Mouse (Mus musculus) megakaryocyte, embryonic 14.5 days (primary cell): ENCODE results near the gene Gprc5b. TPM values are rescaled to one million over a fixed set of nuclear protein-coding genes. Genes with fewer than 3 reads are reported as not detected.

Source experiments
- H3K27me3 ChIP-seq: replicated peaks from 2 replicates; pipeline ENCODE3; 2012; ENCODE audit warnings: inconsistent platforms
- H3K36me3 ChIP-seq: replicated peaks from 2 replicates; pipeline ENCODE3; 2012; ENCODE audit warnings: low read length, inconsistent platforms, mixed read lengths
- H3K4me1 ChIP-seq: 2 replicates; pipeline ENCODE4 v1.6.1; 2012; ENCODE audit warnings: inconsistent platforms
- H3K4me3 ChIP-seq: replicated peaks from 2 replicates; pipeline ENCODE3; 2012; ENCODE audit warnings: moderate library complexity, mild to moderate bottlenecking, inconsistent platforms
- H3K9me3 ChIP-seq: 2 replicates; pipeline ENCODE4 v1.6.1; 2012; ENCODE audit warnings: inconsistent platforms
- FLI1 ChIP-seq: IDR thresholded peaks from 2 replicates; pipeline ENCODE4 v1.6.1; 2012; ENCODE audit warnings: low read length, inconsistent platforms, mixed read lengths
- GATA1 ChIP-seq: IDR thresholded peaks from 3 replicates; pipeline ENCODE4 v1.6.1; 2012; ENCODE audit warnings: mixed read lengths, low read length, inconsistent platforms, borderline replicate concordance
- polyA plus RNA-seq: library from polyadenylated mRNA; stranded (reverse); fragments of >175 nt; gene quantifications from 2 replicates; pipeline ENCODE4 v1.2.3, GENCODE M21; 2012; ENCODE audit warnings: low replicate concordance; ENCODE audit not compliant: insufficient read depth

The Gprc5b gene
- polyA plus RNA-seq, 1 experiment: 0.04 TPM

- TF ChIP-seq GATA1: no peak
- TF ChIP-seq FLI1: no peak
- peaks cover 44% of the 10 kb centered on the region for H3K27me3 ChIP-seq
- no peaks in the 10 kb centered on the region for H3K36me3 ChIP-seq
- H3K4me1 ChIP-seq: peaks cover 3% of the 10 kb centered on the region; the same call in 1 of the 2 replicates
- no peak overlapping the region for H3K4me3 ChIP-seq
- H3K9me3 ChIP-seq: 0 out of 2 replicates have a peak, but pooled peaks cover 10% of the 10 kb centered on the region
Observed at GRCm38 (mm10) chr7:119002501-119002900, 7.5 kb upstream of the Gprc5b start.

GRCm38 (mm10) chr7:119001965-119002364 is 7.0 kb upstream of the Gprc5b start:
- H3K9me3 ChIP-seq: 0 out of 2 replicates have a peak, but pooled peaks cover 9% of the 10 kb centered on the region
- peaks cover 3% of the 10 kb centered on the region; the same call in 1 of the 2 replicates for H3K4me1 ChIP-seq
- peaks cover 44% of the 10 kb centered on the region for H3K27me3 ChIP-seq
- H3K4me3 ChIP-seq: no peak overlapping the region
- H3K36me3 ChIP-seq: no peaks in the 10 kb centered on the region
- TF ChIP-seq GATA1 (no peak), FLI1 (no peak)

- Histone ChIP-seq H3K27me3 (peaks cover 59% of the 10 kb centered on the region), H3K4me1 (peaks cover 17% of the 10 kb centered on the region), H3K9me3 (0 out of 2 replicates have a peak, but pooled peaks cover 3% of the 10 kb centered on the region), H3K4me3 (no peak overlapping the region), H3K36me3 (no peaks in the 10 kb centered on the region)
- TF ChIP-seq GATA1 (no peak), FLI1 (no peak)
Observed at GRCm38 (mm10) chr7:118999857-119000256, 4.8 kb upstream of the Gprc5b start.

- peaks cover 69% of the 10 kb centered on the region for H3K27me3 ChIP-seq
- peak overlapping the region; percentile 71 for H3K4me3 ChIP-seq
- 0 out of 2 replicates have a peak, but pooled peaks cover 3% of the 10 kb centered on the region for H3K9me3 ChIP-seq
- H3K4me1 ChIP-seq: peaks cover 30% of the 10 kb centered on the region
- no peaks in the 10 kb centered on the region for H3K36me3 ChIP-seq
- TF ChIP-seq GATA1 (no peak), FLI1 (no peak)
Observed at GRCm38 (mm10) chr7:118996137-118996837, 1.3 kb upstream of the Gprc5b start.

GRCm38 (mm10) chr7:118995671-118996070 is 660 bp upstream of the Gprc5b start:
- Histone ChIP-seq H3K36me3 (no peaks in the 10 kb centered on the region), H3K4me3 (peak overlapping the region; percentile 88), H3K4me1 (peaks cover 30% of the 10 kb centered on the region), H3K9me3 (0 out of 2 replicates have a peak, but pooled peaks cover 3% of the 10 kb centered on the region), H3K27me3 (peaks cover 69% of the 10 kb centered on the region)
- TF ChIP-seq FLI1 (no peak), GATA1 (no peak)

- Histone ChIP-seq H3K4me3 (peak overlapping the region; percentile 88), H3K36me3 (no peaks in the 10 kb centered on the region), H3K27me3 (peaks cover 76% of the 10 kb centered on the region), H3K9me3 (0 out of 2 replicates have a peak, but pooled peaks cover 3% of the 10 kb centered on the region), H3K4me1 (peaks cover 30% of the 10 kb centered on the region)
- no peak for TF ChIP-seq GATA1
- TF ChIP-seq FLI1: no peak
Observed at GRCm38 (mm10) chr7:118994231-118994842, 674 bp downstream of the Gprc5b start.

- Histone ChIP-seq H3K9me3 (0 out of 2 replicates have a peak, but pooled peaks cover 3% of the 10 kb centered on the region), H3K27me3 (peaks cover 79% of the 10 kb centered on the region), H3K4me1 (peaks cover 30% of the 10 kb centered on the region), H3K36me3 (no peaks in the 10 kb centered on the region), H3K4me3 (peak overlapping the region; percentile 50)
- TF ChIP-seq GATA1 (no peak), FLI1 (no peak)
Observed at GRCm38 (mm10) chr7:118993597-118994230, 1.3 kb downstream of the Gprc5b start.

GRCm38 (mm10) chr7:118992623-118993405 is 2.2 kb downstream of the Gprc5b start:
- 0 out of 2 replicates have a peak, but pooled peaks cover 2% of the 10 kb centered on the region for H3K9me3 ChIP-seq
- peaks cover 30% of the 10 kb centered on the region for H3K4me1 ChIP-seq
- TF ChIP-seq GATA1: no peak
- TF ChIP-seq FLI1: no peak
- no peak overlapping the region for H3K4me3 ChIP-seq
- H3K27me3 ChIP-seq: peaks cover 81% of the 10 kb centered on the region
- H3K36me3 ChIP-seq: no peaks in the 10 kb centered on the region

GRCm38 (mm10) chr7:118992080-118992560 is 2.9 kb downstream of the Gprc5b start:
- no peak for TF ChIP-seq GATA1
- no peak for TF ChIP-seq FLI1
- peaks cover 27% of the 10 kb centered on the region for H3K4me1 ChIP-seq
- H3K27me3 ChIP-seq: peaks cover 85% of the 10 kb centered on the region
- H3K4me3 ChIP-seq: no peak overlapping the region
- no peaks in the 10 kb centered on the region for H3K36me3 ChIP-seq
- no peaks in the 10 kb centered on the region for H3K9me3 ChIP-seq
